Mouse (Mus musculus): ENCODE results near the gene Slx4ip.

GRCm38 (mm10) chr2:136981062-136981879, 90.3 kb downstream of the Slx4ip start:
- TF ChIP-seq CTCF (IDR thresholded peaks at IDR 0.05; ENCODE audit: low read depth, low read length) (no peak), POLR2A (IDR thresholded peaks at IDR 0.05; ENCODE audit: extremely low read depth, insufficient read depth, low read length) (no peak)

All from liver, adult 2 months (tissue).